Mouse (Mus musculus): Measurements from ENCODE around the gene Blvra. TPM values are rescaled to one million over a fixed set of nuclear protein-coding genes. Genes with fewer than 3 reads are reported as not detected.

The Blvra gene
- total and polyA plus RNA-seq, 2 experiments from 2014 or later = 9.4 to 29.4 TPM

DNA sequence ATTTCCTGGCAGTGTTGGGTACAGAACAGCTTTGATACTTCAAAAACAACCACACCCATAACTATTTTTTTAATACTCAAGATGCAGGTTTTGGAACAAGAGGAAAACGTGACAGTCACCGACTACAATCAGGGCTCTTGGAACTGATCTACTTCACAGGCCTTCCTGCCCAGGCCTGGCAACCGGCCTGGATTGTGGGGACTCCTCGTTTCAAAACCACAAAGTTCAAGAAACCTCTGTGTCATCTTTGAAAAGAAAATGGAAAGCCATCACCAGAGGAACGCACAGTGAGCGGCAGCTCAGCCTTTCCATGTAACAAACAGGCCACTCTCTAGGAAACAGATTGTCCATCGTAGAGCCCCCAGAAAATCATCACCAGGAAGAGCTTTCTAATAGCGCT is 68.6 kb downstream of the Blvra start:
- WGBS = 93% methylated on average over 8 of the region's 8 CpGs
- TF ChIP-seq CTCF (IDR thresholded peaks at IDR 0.05) = no peak

DNA sequence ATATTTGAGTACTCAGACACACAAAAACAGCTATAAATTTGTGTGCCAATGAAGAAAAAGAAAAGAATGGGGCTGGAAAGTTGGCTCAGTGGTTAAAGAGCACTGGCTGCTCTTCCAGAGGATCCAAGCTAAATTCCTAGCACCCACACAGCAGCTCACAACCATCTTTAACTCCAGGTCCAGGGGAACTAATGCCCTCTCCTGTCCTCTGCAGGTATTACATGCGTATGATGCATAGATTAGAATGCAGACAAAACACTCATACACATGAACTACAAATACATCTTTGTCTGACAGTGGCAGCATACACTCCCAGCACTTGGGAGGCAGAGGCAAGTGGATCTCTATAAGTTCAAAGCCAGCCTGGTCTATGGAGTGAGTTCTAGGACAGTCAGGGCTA is 69.1 kb downstream of the Blvra start:
- H3K27ac ChIP-seq (ENCODE audit: low read depth, low read length) = no peak overlapping the region
- WGBS = 97% methylated on average over 1 of the region's 1 CpGs

More for the DNA sequence above, 68.6 kb downstream of the Blvra start:
- H3K36me3 ChIP-seq (ENCODE audit: insufficient read depth, low read length) = no peaks in the 10 kb centered on the region
- H3K9ac ChIP-seq (replicated peaks; ENCODE audit: low read length, poor library complexity, severe bottlenecking) = no peak overlapping the region
- H3K4me3 ChIP-seq (ENCODE audit: low read depth, low read length) = no peak overlapping the region
- no peaks in the 10 kb centered on the region for H3K27me3 ChIP-seq (ENCODE audit: insufficient read depth, low read length)
- no peaks in the 10 kb centered on the region for H3K4me1 ChIP-seq (ENCODE audit: insufficient read depth, low read length)
- no peak overlapping the region for H3K27ac ChIP-seq (ENCODE audit: low read depth, low read length)
- no peak overlapping the region for H3K4me2 ChIP-seq (ENCODE audit: low read depth, low read length, poor library complexity, severe bottlenecking)
- no peak for ATAC-seq (ENCODE audit: low FRiP score)
- no peak for DNase-seq (ENCODE audit: low spot score)
- H3K9me3 ChIP-seq (ENCODE audit: low read length) = no peaks in the 10 kb centered on the region

DNA sequence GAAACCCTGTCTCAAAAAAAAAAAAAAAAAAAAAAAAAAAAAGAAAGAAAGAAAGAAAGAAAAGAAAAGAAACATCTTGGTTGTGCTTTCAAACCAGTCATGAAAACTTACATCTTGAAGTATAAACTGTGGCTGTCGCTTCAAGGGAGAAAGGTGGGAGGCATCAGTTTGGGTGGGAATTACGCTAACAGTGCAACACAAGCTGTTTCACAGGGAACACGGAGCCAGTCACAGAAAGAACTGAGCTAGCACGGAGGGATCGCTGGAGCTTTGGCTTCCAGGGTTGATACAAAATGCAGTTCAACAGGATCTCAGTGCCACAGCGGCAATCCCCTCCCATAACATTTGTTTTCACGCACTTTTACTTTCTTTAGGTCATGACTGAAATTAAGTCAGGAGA is 69.5 kb downstream of the Blvra start:
- Histone ChIP-seq H3K9me3 (ENCODE audit: low read length) (no peaks in the 10 kb centered on the region), H3K27ac (ENCODE audit: low read depth, low read length) (no peak overlapping the region), H3K27me3 (ENCODE audit: insufficient read depth, low read length) (no peaks in the 10 kb centered on the region), H3K36me3 (ENCODE audit: insufficient read depth, low read length) (no peaks in the 10 kb centered on the region), H3K9ac (replicated peaks; ENCODE audit: low read length, poor library complexity, severe bottlenecking) (no peak overlapping the region), H3K4me2 (ENCODE audit: low read depth, low read length, poor library complexity, severe bottlenecking) (no peak overlapping the region), H3K4me3 (ENCODE audit: low read depth, low read length) (no peak overlapping the region), H3K4me1 (ENCODE audit: insufficient read depth, low read length) (no peaks in the 10 kb centered on the region)
- ATAC-seq (ENCODE audit: low FRiP score) (no peak), DNase-seq (ENCODE audit: low spot score) (no peak)
- WGBS = 95% methylated on average over 7 of the region's 7 CpGs
- no peak for TF ChIP-seq CTCF (IDR thresholded peaks at IDR 0.05)

More for the DNA sequence above, 69.1 kb downstream of the Blvra start:
- Histone ChIP-seq H3K4me1 (ENCODE audit: insufficient read depth, low read length) (no peaks in the 10 kb centered on the region), H3K27me3 (ENCODE audit: insufficient read depth, low read length) (no peaks in the 10 kb centered on the region), H3K4me2 (ENCODE audit: low read depth, low read length, poor library complexity, severe bottlenecking) (no peak overlapping the region), H3K4me3 (ENCODE audit: low read depth, low read length) (no peak overlapping the region), H3K9me3 (ENCODE audit: low read length) (no peaks in the 10 kb centered on the region), H3K9ac (replicated peaks; ENCODE audit: low read length, poor library complexity, severe bottlenecking) (no peak overlapping the region), H3K36me3 (ENCODE audit: insufficient read depth, low read length) (no peaks in the 10 kb centered on the region)
- DNase-seq (ENCODE audit: low spot score) = no peak
- ATAC-seq (ENCODE audit: low FRiP score) = no peak
- peak; percentile 22 for TF ChIP-seq CTCF (IDR thresholded peaks at IDR 0.05)

DNA sequence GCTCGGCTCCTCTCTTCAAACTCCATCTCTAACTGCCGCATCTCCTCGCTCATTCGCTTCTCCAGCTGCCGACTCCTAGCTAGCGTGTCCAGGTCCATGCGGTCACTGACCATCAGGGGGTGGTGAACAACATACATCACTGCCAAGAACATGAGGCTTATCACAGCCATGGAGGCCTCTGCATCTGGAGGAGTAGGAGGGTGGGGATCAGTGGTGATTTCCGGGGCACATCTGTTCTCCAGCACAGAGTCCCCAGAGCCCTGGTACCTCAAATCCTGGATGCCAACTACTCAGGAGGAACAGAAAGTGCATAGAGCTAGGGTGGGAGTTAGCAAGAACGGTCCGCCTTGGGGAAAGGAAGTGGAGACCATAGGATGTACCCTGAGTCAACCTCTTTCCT is 71.6 kb downstream of the Blvra start:
- peak overlapping the region; percentile 98; the same call in 1 of the 2 replicates for H3K4me2 ChIP-seq (ENCODE audit: low read depth, low read length, poor library complexity, severe bottlenecking)
- H3K27me3 ChIP-seq (ENCODE audit: insufficient read depth, low read length) = no peaks in the 10 kb centered on the region
- WGBS = 90% methylated on average over 10 of the region's 10 CpGs
- H3K4me3 ChIP-seq (ENCODE audit: low read depth, low read length) = no peak overlapping the region
- DNase-seq (ENCODE audit: low spot score) (no peak), ATAC-seq (ENCODE audit: low FRiP score) (no peak)
- no peaks in the 10 kb centered on the region for H3K9me3 ChIP-seq (ENCODE audit: low read length)
- H3K36me3 ChIP-seq (ENCODE audit: insufficient read depth, low read length) = no peaks in the 10 kb centered on the region
- H3K9ac ChIP-seq (replicated peaks; ENCODE audit: low read length, poor library complexity, severe bottlenecking) = no peak overlapping the region
- TF ChIP-seq CTCF (IDR thresholded peaks at IDR 0.05) = no peak
- H3K27ac ChIP-seq (ENCODE audit: low read depth, low read length) = no peak overlapping the region
- H3K4me1 ChIP-seq (ENCODE audit: insufficient read depth, low read length) = no peaks in the 10 kb centered on the region

DNA sequence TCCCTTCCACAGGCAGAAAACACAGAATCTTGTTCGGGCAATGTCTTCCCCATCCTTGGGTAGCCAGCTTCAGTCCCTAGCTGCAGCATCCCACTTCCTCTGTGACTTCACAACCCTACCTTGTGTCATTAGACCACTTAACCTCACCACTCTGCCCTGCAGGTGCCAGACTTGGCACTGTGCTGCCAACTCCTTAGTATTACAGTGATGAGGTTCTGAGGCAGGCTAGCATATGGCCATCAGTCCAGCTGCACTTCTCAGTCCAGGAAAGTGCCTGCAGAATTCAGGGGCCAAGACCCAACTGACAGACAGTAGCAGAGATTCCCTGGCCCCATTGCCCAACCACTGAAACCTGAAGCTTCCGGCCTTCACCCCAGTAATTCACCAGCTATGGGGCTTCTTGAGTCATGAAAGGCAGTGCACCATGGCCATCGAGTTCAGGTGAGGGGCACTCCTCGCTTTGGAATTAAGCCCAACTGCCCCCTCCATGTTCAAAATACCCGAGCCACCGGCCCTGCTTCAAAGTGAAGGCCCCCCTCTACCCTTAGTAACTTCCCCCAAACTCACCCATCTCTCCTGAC is 72.2 kb downstream of the Blvra start:
- no peak for DNase-seq (ENCODE audit: low spot score)
- H3K27me3 ChIP-seq (ENCODE audit: insufficient read depth, low read length) = no peaks in the 10 kb centered on the region
- ATAC-seq (ENCODE audit: low FRiP score) = no peak
- no peaks in the 10 kb centered on the region for H3K4me1 ChIP-seq (ENCODE audit: insufficient read depth, low read length)
- no peaks in the 10 kb centered on the region for H3K9me3 ChIP-seq (ENCODE audit: low read length)
- TF ChIP-seq CTCF (IDR thresholded peaks at IDR 0.05) = no peak
- H3K36me3 ChIP-seq (ENCODE audit: insufficient read depth, low read length) = no peaks in the 10 kb centered on the region
- no peak overlapping the region for H3K27ac ChIP-seq (ENCODE audit: low read depth, low read length)
- peak overlapping the region; percentile 70; the same call in 1 of the 2 replicates for H3K9ac ChIP-seq (replicated peaks; ENCODE audit: low read length, poor library complexity, severe bottlenecking)
- H3K4me2 ChIP-seq (ENCODE audit: low read depth, low read length, poor library complexity, severe bottlenecking) = peak overlapping the region; percentile 98
- H3K4me3 ChIP-seq (ENCODE audit: low read depth, low read length) = peak overlapping the region; percentile 58
- WGBS = 15% methylated on average over 6 of the region's 6 CpGs

DNA sequence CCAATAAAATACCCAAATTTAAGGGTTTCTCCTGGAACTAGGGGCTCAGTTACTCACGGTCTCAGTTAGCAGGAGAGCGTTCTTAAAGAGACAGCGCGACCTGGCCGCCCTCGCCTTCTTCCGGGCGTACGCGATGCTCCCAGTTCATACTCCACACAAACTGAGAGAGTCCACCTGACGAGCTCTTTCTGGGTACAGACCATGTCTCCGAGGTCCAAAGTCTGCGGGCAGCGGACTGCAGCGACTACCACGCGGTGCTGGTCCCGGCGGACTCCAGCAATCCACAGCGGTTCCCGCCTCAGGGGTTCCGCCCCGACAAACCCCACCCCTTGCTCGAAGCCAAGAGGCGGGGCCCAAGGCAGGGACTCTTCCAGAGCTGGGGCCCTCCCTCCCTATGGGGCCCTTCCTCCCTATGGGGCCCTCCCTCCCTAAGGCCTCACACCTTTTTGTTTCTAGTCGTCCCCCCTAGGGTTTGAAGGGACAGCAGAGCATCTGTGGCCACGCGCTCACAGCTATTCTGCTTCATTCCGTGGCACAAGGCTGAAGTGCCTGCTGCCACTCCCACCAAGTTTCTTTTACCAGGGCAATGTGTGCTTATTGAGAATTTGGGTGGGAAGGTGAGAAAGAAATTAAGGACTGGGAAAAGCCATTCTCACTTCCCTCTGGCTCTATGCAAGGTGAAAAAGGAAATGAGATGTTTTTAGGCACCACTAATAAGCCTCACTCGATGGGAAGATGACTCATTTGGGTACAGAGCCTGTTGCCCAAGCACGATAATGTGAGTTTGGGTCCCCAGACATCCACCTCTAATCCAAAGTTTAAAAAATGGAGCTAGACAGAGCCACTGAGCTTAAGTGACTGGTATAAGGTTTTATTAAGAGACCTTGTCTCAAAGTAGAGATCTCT is 72.9 kb downstream of the Blvra start, which contains the start of gene Itpripl1:
Gene Itpripl1 (minus strand): TSS at position 285 of the 906 bp plus-strand sequence.
- ATAC-seq (ENCODE audit: low FRiP score) (peak; percentile 71), DNase-seq (ENCODE audit: low spot score) (peak; percentile 28)
- 4% methylated on average over 30 of the region's 31 CpGs for WGBS
- no peak within 1 kb of the TSS for H3K27ac ChIP-seq (ENCODE audit: low read depth, low read length)
- H3K36me3 ChIP-seq (ENCODE audit: insufficient read depth, low read length) = no peaks in the 10 kb centered on the region
- peak within 1 kb of the TSS; percentile 58 for H3K4me3 ChIP-seq (ENCODE audit: low read depth, low read length)
- H3K9me3 ChIP-seq (ENCODE audit: low read length) = no peaks in the 10 kb centered on the region
- H3K27me3 ChIP-seq (ENCODE audit: insufficient read depth, low read length) = no peaks in the 10 kb centered on the region
- no peak for TF ChIP-seq CTCF (IDR thresholded peaks at IDR 0.05)
- no peaks in the 10 kb centered on the region for H3K4me1 ChIP-seq (ENCODE audit: insufficient read depth, low read length)
- H3K9ac ChIP-seq (replicated peaks; ENCODE audit: low read length, poor library complexity, severe bottlenecking) = peak within 1 kb of the TSS; percentile 70
- peak within 1 kb of the TSS; percentile 98 for H3K4me2 ChIP-seq (ENCODE audit: low read depth, low read length, poor library complexity, severe bottlenecking)

Measured in midbrain, postnatal 0 days (tissue).